Mouse (Mus musculus) lung, embryonic 15.5 days (tissue): ENCODE data around the gene 2010109A12Rik. TPM values are rescaled to one million over a fixed set of nuclear protein-coding genes. Genes with fewer than 3 reads are reported as not detected.

Experiments
- ATAC-seq: fragments of 200-750 bp; cut with Nextera tagmentation; 2 replicates; pipeline ENCODE4 v1.8.0; 2017; ENCODE audit warnings: moderate number of reproducible peaks, borderline replicate concordance; ENCODE audit not compliant: low FRiP score, low TSS enrichment; ENCODE audit errors: extremely low read depth
- H3K27ac ChIP-seq: fragments of 300-500 bp; sonication (generic); 2 replicates; pipeline ENCODE4 v1.5.1; 2015; ENCODE audit warnings: moderate library complexity, mild to moderate bottlenecking, inconsistent platforms
- H3K27me3 ChIP-seq: fragments of 300-500 bp; sonication (generic); 2 replicates; pipeline ENCODE4 v1.6.1; 2015; ENCODE audit warnings: inconsistent platforms
- H3K36me3 ChIP-seq: fragments of 300-500 bp; sonication (generic); 2 replicates; pipeline ENCODE4 v1.6.1; 2015; ENCODE audit warnings: inconsistent platforms
- H3K4me1 ChIP-seq: fragments of 300-500 bp; sonication (generic); 2 replicates; pipeline ENCODE4 v1.6.1; 2015; ENCODE audit warnings: inconsistent platforms
- H3K4me2 ChIP-seq: fragments of 300-500 bp; sonication (generic); 2 replicates; pipeline ENCODE4 v1.6.1; 2015; ENCODE audit warnings: inconsistent platforms, mild to moderate bottlenecking, moderate library complexity
- H3K4me3 ChIP-seq: fragments of 300-500 bp; sonication (generic); 2 replicates; pipeline ENCODE4 v1.5.1; 2015; ENCODE audit warnings: mild to moderate bottlenecking, inconsistent platforms
- H3K9ac ChIP-seq: fragments of 300-500 bp; sonication (generic); 2 replicates; pipeline ENCODE4 v1.6.1; 2015; ENCODE audit warnings: inconsistent platforms
- H3K9me3 ChIP-seq: fragments of 300-500 bp; sonication (generic); 2 replicates; pipeline ENCODE4 v1.6.1; 2016; ENCODE audit warnings: inconsistent platforms
- WGBS: fragments of 180-500 bp; shearing (Covaris S2); methylation state at CpG from one replicate; pipeline ENCODE4 v1.1.7; 2015; 5-methylcytosine and 5-hydroxymethylcytosine counted together
- polyA plus RNA-seq: library from polyadenylated mRNA; unstranded; fragments of >200 nt; fragmentation: Nextera tagmentation; extraction: Ambion mirVana; gene quantifications from 2 replicates; pipeline ENCODE4 v1.2.1, GENCODE M21; 2015

Gene 2010109A12Rik
- polyA plus RNA-seq, 1 experiment from 2014 or later: 1.8 TPM

DNA sequence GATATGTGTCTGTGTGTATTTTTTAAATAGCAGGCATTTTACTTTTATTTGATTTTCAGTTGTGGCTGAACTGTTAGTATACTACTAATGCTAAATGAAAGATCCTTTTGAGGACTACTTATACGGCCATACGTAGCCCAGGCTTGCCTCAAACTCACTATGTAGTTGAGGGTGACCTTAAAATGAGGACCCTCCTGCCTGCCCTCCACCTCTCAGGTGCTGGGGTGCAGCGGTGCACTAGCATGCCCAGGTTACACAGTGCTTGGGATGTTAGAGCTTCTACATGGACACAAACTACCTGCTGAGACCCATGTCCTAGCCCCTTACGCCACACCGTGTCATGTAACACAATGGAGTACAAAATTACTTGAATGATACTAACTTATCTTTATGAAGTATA lies 15.9 kb upstream of the 2010109A12Rik start:
- Histone ChIP-seq H3K27ac (no peak overlapping the region), H3K4me3 (no peak overlapping the region), H3K36me3 (peaks cover 51% of the 10 kb centered on the region), H3K9ac (no peak overlapping the region), H3K27me3 (no peaks in the 10 kb centered on the region), H3K4me1 (no peaks in the 10 kb centered on the region), H3K9me3 (no peaks in the 10 kb centered on the region), H3K4me2 (no peak overlapping the region)
- 94% methylated on average over 5 of the region's 5 CpGs for WGBS
- ATAC-seq: no peak

GRCm38 (mm10) chr5:93198232-93198631 lies 8.1 kb upstream of the 2010109A12Rik start:
- no peak overlapping the region for H3K4me2 ChIP-seq
- no peak overlapping the region for H3K4me3 ChIP-seq
- H3K27ac ChIP-seq: no peak overlapping the region
- ATAC-seq: no peak
- H3K4me1 ChIP-seq: no peaks in the 10 kb centered on the region
- H3K9me3 ChIP-seq: no peaks in the 10 kb centered on the region
- 80% methylated on average over 3 of the region's 3 CpGs for WGBS
- H3K27me3 ChIP-seq: no peaks in the 10 kb centered on the region
- H3K36me3 ChIP-seq: peaks cover 44% of the 10 kb centered on the region
- H3K9ac ChIP-seq: no peak overlapping the region

DNA sequence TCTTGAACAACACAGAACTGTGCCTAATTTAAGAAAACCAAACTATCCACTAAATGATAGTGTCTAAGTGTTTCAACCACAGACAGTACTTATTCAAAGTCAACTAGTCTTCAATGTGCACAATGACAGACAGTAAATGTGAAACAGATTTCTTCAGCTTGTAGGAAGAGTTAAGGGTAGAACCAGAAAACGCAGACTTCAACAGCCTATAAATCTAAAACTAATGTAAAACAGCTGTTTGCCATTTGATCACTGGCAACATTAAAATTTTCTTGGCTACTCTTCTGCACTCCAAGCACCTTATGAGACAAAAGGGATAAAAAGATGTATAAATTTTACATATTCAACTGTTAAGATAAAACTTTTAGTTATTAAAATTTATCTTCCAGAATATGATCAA lies 5.1 kb upstream of the 2010109A12Rik start:
- 67% methylated on average over 1 of the region's 1 CpGs for WGBS
- Histone ChIP-seq H3K27me3 (no peaks in the 10 kb centered on the region), H3K27ac (no peak overlapping the region), H3K4me1 (peaks cover 3% of the 10 kb centered on the region; the same call in 1 of the 2 replicates), H3K9ac (no peak overlapping the region), H3K4me3 (no peak overlapping the region), H3K4me2 (no peak overlapping the region), H3K9me3 (no peaks in the 10 kb centered on the region), H3K36me3 (peaks cover 36% of the 10 kb centered on the region)
- ATAC-seq: no peak

GRCm38 (mm10) chr5:93205371-93206108 lies 778 bp upstream of the 2010109A12Rik start:
- Histone ChIP-seq H3K9me3 (no peaks in the 10 kb centered on the region), H3K4me3 (peak overlapping the region; percentile 97), H3K4me2 (peak overlapping the region; percentile 64), H3K27ac (peak overlapping the region; percentile 95), H3K36me3 (peaks cover 11% of the 10 kb centered on the region; the same call in 1 of the 2 replicates), H3K27me3 (no peaks in the 10 kb centered on the region), H3K4me1 (peaks cover 10% of the 10 kb centered on the region; the same call in 1 of the 2 replicates), H3K9ac (peak overlapping the region; percentile 98)
- WGBS: 2% methylated on average over 45 of the region's 63 CpGs
- peak; percentile 73 for ATAC-seq

DNA sequence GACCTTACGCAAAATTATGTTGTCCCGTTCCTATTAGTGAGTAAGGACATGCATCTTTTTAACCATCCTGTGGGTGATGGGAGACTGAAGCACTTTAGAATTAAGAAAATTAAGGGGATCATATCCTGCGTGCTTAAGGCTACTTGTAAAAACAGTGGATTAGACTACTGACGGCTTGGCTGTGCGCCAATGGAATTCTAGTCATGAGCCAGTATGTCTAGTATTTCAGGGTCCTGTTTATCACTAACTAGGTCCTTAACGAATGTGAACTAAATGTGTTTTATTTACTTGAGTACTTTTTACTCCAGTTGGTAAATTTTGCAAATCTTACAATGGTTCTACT lies 659 bp downstream of the 2010109A12Rik start:
- H3K4me1 ChIP-seq: peaks cover 10% of the 10 kb centered on the region; the same call in 1 of the 2 replicates
- peak overlapping the region; percentile 95 for H3K27ac ChIP-seq
- peak overlapping the region; percentile 67 for H3K4me2 ChIP-seq
- H3K9ac ChIP-seq: peak overlapping the region; percentile 56
- peak; percentile 27 for ATAC-seq
- peak overlapping the region; percentile 97 for H3K4me3 ChIP-seq
- peaks cover 2% of the 10 kb centered on the region; the same call in 1 of the 2 replicates for H3K36me3 ChIP-seq
- 2% methylated on average over 6 of the region's 6 CpGs for WGBS
- no peaks in the 10 kb centered on the region for H3K27me3 ChIP-seq
- H3K9me3 ChIP-seq: no peaks in the 10 kb centered on the region

DNA sequence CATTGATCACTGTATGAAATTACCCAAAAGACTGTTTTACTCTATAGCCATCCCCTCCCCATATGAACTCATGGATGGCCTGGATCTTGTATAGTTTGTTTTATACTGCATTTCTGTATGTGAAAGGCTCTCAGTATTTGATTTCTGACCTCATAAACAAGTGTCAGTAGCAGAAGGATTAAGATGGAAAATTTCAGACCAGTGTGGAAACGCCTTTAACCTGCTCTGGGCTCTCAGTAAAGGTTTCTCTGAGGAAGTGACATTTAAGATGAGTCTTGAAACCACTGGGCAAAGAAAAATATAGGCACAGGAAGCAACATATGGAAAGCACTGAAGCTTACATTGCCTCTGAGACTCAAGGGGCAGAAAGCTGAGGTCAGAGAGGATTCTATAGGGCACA lies 1.2 kb downstream of the 2010109A12Rik start:
- H3K27ac ChIP-seq: peak overlapping the region; percentile 95
- whole genome bisulfite sequencing: 65% methylated on average over 1 of the region's 1 CpGs
- H3K27me3 ChIP-seq: no peaks in the 10 kb centered on the region
- H3K4me1 ChIP-seq: peaks cover 10% of the 10 kb centered on the region; the same call in 1 of the 2 replicates
- peak overlapping the region; percentile 67 for H3K4me2 ChIP-seq
- no peaks in the 10 kb centered on the region for H3K9me3 ChIP-seq
- no peak for ATAC-seq
- peak overlapping the region; percentile 97 for H3K4me3 ChIP-seq
- H3K36me3 ChIP-seq: no peaks in the 10 kb centered on the region
- H3K9ac ChIP-seq: no peak overlapping the region

- Histone ChIP-seq H3K27me3 (no peaks in the 10 kb centered on the region), H3K4me2 (no peak overlapping the region), H3K9me3 (no peaks in the 10 kb centered on the region), H3K4me1 (peaks cover 12% of the 10 kb centered on the region), H3K36me3 (no peaks in the 10 kb centered on the region), H3K27ac (no peak overlapping the region), H3K4me3 (no peak overlapping the region), H3K9ac (no peak overlapping the region)
- ATAC-seq: no peak
- 77% methylated on average over 3 of the region's 3 CpGs for WGBS
Measured at GRCm38 (mm10) chr5:93218375-93218774, 12.1 kb downstream of the 2010109A12Rik start.

DNA sequence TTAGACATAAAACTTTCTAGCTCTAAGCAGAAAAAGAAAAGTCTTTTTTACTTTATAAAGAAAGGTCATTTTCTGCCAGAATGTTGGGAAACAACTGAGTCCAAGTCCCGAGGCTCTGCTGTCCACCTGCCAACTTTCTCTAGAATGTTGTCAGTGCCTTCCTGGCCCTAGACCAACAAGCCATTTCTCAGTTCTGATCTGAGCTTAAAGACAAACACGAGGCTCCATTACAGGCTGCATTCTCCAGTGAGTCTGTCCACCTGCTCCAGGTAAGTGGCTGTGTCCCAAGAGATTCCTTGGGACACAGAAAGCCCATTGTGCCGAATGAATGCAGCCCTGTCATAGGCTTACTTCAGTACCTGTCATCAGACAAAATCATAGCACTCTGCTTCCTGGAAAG lies 15.3 kb downstream of the 2010109A12Rik start:
- H3K27ac ChIP-seq: peak overlapping the region; percentile 45
- no peak overlapping the region for H3K4me2 ChIP-seq
- H3K9me3 ChIP-seq: no peaks in the 10 kb centered on the region
- H3K4me3 ChIP-seq: no peak overlapping the region
- peaks cover 12% of the 10 kb centered on the region for H3K4me1 ChIP-seq
- no peak overlapping the region for H3K9ac ChIP-seq
- H3K27me3 ChIP-seq: no peaks in the 10 kb centered on the region
- 27% methylated on average over 3 of the region's 3 CpGs for WGBS
- H3K36me3 ChIP-seq: no peaks in the 10 kb centered on the region
- ATAC-seq: peak; percentile 73; the same call in 1 of the 2 replicates

DNA sequence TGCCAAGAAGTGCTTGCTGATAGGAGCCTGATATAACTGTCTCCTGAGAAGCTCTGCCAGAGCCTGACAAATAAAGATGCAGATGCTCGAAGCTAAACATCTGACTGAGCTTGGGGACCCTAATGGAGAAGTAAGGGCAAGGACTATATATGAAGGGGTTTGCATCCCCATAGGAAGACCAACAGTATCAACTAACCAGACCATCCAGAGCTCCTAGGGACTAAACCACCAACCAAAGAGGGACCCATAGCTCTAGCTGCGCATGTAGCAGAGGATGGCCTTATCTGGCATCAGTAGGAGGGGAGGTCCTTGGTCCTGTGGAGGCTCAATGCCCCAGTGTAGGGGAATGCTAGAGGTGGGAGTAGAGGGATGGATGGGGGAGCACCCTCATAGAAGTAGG lies 18.2 kb downstream of the 2010109A12Rik start:
- Histone ChIP-seq H3K4me2 (no peak overlapping the region), H3K36me3 (no peaks in the 10 kb centered on the region), H3K9ac (no peak overlapping the region), H3K9me3 (no peaks in the 10 kb centered on the region), H3K4me1 (peaks cover 12% of the 10 kb centered on the region), H3K27me3 (no peaks in the 10 kb centered on the region), H3K27ac (no peak overlapping the region), H3K4me3 (no peak overlapping the region)
- WGBS: 62% methylated on average over 2 of the region's 2 CpGs
- no peak for ATAC-seq

GRCm38 (mm10) chr5:93227157-93227556 lies 20.8 kb downstream of the 2010109A12Rik start:
- H3K9ac ChIP-seq: no peak overlapping the region
- no peaks in the 10 kb centered on the region for H3K36me3 ChIP-seq
- H3K4me1 ChIP-seq: peaks cover 6% of the 10 kb centered on the region; the same call in 1 of the 2 replicates
- H3K27ac ChIP-seq: no peak overlapping the region
- H3K9me3 ChIP-seq: no peaks in the 10 kb centered on the region
- no peak overlapping the region for H3K4me3 ChIP-seq
- WGBS: 85% methylated on average over 3 of the region's 3 CpGs
- no peaks in the 10 kb centered on the region for H3K27me3 ChIP-seq
- ATAC-seq: no peak
- H3K4me2 ChIP-seq: no peak overlapping the region

DNA sequence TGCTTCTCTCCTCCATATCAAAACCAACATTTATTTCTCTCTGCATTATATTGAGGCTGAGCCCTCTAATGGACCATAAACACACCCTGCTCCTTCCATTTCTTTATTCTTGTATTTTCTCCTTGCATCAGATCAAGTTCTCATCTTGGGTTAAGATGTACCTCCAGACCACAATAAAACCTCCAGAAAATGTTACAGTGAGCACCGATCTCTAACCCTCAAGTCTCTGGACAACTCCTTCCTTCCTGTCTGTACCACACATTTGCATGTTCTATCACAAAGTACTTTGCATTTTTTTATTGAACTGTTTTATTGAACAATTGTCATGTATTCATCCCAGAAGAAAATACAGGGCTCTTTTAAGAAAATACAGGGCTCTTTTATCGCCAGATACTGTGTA lies 23.2 kb downstream of the 2010109A12Rik start:
- Histone ChIP-seq H3K27me3 (no peaks in the 10 kb centered on the region), H3K4me1 (no peaks in the 10 kb centered on the region), H3K9me3 (no peaks in the 10 kb centered on the region), H3K36me3 (no peaks in the 10 kb centered on the region), H3K4me2 (no peak overlapping the region), H3K9ac (no peak overlapping the region), H3K27ac (no peak overlapping the region), H3K4me3 (no peak overlapping the region)
- WGBS: 82% methylated on average over 2 of the region's 2 CpGs
- ATAC-seq: no peak

GRCm38 (mm10) chr5:93231721-93232120 lies 25.4 kb downstream of the 2010109A12Rik start:
- Histone ChIP-seq H3K27me3 (no peaks in the 10 kb centered on the region), H3K36me3 (no peaks in the 10 kb centered on the region), H3K9ac (no peak overlapping the region), H3K4me2 (no peak overlapping the region), H3K4me3 (no peak overlapping the region), H3K4me1 (no peaks in the 10 kb centered on the region), H3K27ac (no peak overlapping the region), H3K9me3 (no peaks in the 10 kb centered on the region)
- ATAC-seq: no peak
- 59% methylated on average over 3 of the region's 3 CpGs for WGBS
